Mouse (Mus musculus) testis, adult 2 months (tissue): Measurements from ENCODE around the gene Gm853. TPM values are rescaled to one million over a fixed set of nuclear protein-coding genes. Genes with fewer than 3 reads are reported as not detected.

Experiments
- H3K27ac ChIP-seq: fragments of 200-500 bp; 2 replicates; pipeline ENCODE4 v1.5.1; 2012; ENCODE audit warnings: low read depth, low read length; ENCODE audit not compliant: control insufficient read depth, insufficient read depth
- H3K27me3 ChIP-seq: fragments of 200-500 bp; 2 replicates; pipeline ENCODE4 v1.6.1; 2012; ENCODE audit warnings: mild to moderate bottlenecking, low read length, moderate library complexity; ENCODE audit not compliant: control insufficient read depth, insufficient read depth
- H3K36me3 ChIP-seq: fragments of 200-500 bp; 2 replicates; pipeline ENCODE4 v1.6.1; 2012; ENCODE audit warnings: mild to moderate bottlenecking, low read length; ENCODE audit not compliant: control insufficient read depth, insufficient read depth
- H3K4me1 ChIP-seq: fragments of 200-500 bp; 2 replicates; pipeline ENCODE4 v1.6.1; 2012; ENCODE audit warnings: low read length; ENCODE audit not compliant: control insufficient read depth, insufficient read depth
- H3K4me3 ChIP-seq: fragments of 200-500 bp; 2 replicates; pipeline ENCODE4 v1.5.1; 2012; ENCODE audit warnings: low read depth, mild to moderate bottlenecking, low read length, moderate library complexity, mixed read lengths; ENCODE audit not compliant: control insufficient read depth
- CTCF ChIP-seq: fragments of 200-500 bp; IDR thresholded peaks from 2 replicates; pipeline ENCODE4 v1.5.1; 2012; ENCODE audit warnings: low read depth, mild to moderate bottlenecking, inconsistent platforms, low read length, moderate library complexity; ENCODE audit not compliant: control insufficient read depth, insufficient read depth, insufficient replicate concordance
- POLR2A ChIP-seq: fragments of 200-500 bp; IDR thresholded peaks from 2 replicates; pipeline ENCODE4 v1.6.1; 2012; ENCODE audit warnings: low read depth, mild to moderate bottlenecking, inconsistent platforms, low read length, moderate library complexity; ENCODE audit not compliant: control insufficient read depth
- polyA plus RNA-seq: library from polyadenylated mRNA; depleted of rRNA; stranded (reverse); fragments of >200 nt; gene quantifications from 2 replicates; pipeline ENCODE4 v1.2.3, GENCODE M21; 2012

Gene Gm853
- polyA plus RNA-seq, 1 experiment: not detected

DNA sequence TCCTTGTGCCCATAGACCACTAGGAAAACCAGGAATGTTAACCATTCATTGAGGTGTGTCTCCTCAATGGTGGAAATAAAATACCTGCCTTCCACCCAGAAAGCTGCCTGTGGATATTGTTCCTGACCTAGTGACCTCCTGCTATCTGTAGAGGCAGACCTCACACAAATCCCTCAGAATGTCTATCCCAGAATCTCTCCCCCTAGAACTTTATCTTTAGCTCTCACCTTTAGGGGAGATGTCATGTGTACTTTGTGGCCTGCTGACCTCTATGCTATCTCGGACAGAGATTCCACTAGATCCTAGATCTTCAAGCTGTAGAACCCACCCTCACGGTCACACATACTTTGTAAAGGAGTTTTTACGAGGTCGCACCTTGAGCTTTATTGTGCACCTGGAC is 9.0 kb downstream of the Gm853 start:
- Histone ChIP-seq H3K4me1 (no peaks in the 10 kb centered on the region), H3K36me3 (no peaks in the 10 kb centered on the region)

GRCm38 (mm10) chr4:130212421-130212820 is 9.8 kb downstream of the Gm853 start:
- Histone ChIP-seq H3K36me3 (no peaks in the 10 kb centered on the region), H3K4me3 (no peak overlapping the region), H3K27ac (no peak overlapping the region), H3K4me1 (no peaks in the 10 kb centered on the region), H3K27me3 (no peaks in the 10 kb centered on the region)
- TF ChIP-seq CTCF (no peak), POLR2A (no peak)

More for the DNA sequence above, 9.0 kb downstream of the Gm853 start:
- Histone ChIP-seq H3K4me3 (no peak overlapping the region), H3K27me3 (no peaks in the 10 kb centered on the region), H3K27ac (no peak overlapping the region)
- TF ChIP-seq CTCF (no peak), POLR2A (no peak)

DNA sequence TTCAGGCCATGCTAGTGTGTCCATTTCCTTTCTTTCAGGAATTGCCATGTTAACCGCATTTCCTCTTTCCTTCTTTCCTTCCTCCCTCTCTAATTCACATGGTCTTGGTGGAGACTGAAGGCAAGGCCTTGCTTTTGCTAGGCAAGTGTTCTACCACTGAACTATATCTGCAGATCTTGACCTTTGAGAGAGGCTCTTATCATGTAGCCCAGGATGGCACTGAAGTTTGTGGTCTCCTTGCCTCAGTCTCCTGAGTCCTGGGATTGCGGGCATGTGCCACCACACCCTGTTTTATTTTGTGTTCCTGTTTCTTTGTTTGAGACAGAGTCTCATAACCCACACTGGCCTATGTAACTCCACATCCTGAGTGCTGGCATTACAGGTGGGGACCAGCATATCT is 10.3 kb downstream of the Gm853 start:
- Histone ChIP-seq H3K4me3 (no peak overlapping the region), H3K27me3 (no peaks in the 10 kb centered on the region), H3K4me1 (no peaks in the 10 kb centered on the region), H3K36me3 (no peaks in the 10 kb centered on the region), H3K27ac (no peak overlapping the region)
- TF ChIP-seq CTCF: no peak
- TF ChIP-seq POLR2A: no peak

DNA sequence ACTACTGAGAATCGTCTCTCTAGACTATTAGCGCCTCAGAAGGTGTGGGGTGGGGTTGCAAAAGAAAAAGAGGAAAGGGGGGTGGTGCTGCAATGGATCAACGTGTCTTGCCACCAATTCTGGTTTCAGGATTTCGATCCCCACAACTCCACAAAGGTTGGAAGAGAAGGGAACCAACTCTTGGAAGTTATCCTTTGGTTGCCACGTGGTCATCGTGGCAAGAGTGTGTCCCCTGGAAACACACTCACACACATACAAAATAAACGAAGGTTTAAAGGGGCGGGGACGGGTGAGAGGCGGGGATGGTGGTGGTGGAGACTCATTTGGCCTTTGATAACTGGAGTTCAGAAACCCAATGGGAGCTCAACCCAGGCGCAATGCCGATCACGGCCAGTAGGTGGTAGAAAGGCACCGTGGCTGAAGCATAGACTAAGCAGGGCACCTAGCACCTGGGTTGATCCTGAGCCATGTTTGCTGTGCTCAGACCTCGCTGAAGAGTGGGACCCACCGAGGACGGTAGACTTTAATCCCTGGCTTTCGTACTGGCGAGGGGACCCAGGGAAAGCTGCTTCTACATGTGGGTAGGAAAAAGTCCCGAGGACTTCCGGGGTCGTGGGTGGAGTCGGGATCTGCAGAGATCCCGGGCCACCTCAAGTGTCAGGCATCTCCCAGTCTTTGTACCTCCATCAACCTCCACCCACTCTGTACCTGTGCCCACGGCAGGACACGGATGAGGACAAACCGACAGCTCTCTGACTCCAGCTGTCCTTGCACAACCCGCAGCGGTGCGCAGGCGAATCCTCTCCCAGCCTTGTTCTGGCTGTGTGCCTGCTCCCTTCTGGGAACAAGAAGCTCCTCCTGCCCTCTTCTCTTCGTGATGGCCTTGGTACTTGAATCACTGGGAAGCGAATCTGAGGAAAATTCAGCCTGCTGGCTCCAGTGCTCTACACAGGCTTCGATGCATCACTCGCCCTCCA is 23.2 kb downstream of the Gm853 start:
- no peak overlapping the region for H3K27ac ChIP-seq
- H3K4me1 ChIP-seq: peaks cover 4% of the 10 kb centered on the region; the same call in 1 of the 2 replicates
- TF ChIP-seq POLR2A (no peak), CTCF (peak; percentile 93)
- H3K36me3 ChIP-seq: no peaks in the 10 kb centered on the region
- no peaks in the 10 kb centered on the region for H3K27me3 ChIP-seq
- peak overlapping the region; percentile 4 for H3K4me3 ChIP-seq

DNA sequence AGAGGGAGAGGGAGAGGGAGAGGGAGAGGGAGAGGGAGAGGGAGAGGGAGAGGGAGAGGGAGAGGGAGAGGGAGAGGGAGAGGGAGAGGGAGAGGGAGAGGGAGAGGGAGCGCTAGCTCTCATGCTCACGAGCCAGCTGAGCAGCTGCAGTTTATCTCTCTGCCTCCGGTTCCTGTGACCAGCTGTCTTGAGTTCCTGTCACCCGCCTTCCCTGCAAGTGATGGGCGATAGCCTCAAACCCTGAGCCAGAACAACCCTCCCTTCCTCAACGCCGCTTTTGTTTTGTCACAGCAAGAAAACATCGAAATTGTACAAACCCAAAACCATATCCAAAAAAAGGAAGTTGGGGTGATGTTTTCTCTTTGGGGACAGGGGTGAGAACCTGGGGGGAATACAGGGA is 25.7 kb downstream of the Gm853 start:
- Histone ChIP-seq H3K36me3 (no peaks in the 10 kb centered on the region), H3K27ac (no peak overlapping the region), H3K4me3 (no peak overlapping the region), H3K27me3 (no peaks in the 10 kb centered on the region), H3K4me1 (peaks cover 4% of the 10 kb centered on the region; the same call in 1 of the 2 replicates)
- TF ChIP-seq CTCF: no peak
- TF ChIP-seq POLR2A: no peak

DNA sequence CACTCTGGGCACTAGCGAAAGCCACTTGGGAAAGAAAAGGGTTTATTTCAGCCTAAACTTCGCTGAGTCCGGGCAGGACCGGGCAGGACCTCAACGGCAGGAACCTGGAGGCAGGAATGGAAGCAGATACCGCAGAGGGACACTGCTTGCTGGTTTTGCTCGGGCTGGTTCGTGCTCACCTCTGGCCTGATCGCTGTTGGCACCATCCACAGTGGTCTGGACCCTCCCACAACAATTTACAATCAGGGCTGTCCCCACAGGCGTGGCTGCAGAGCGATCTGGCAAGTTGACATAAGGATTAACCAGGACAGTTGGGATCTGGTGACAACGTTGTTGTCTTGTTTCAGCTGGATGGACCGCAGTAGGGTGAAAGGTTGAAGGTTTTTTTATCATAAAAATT is 26.3 kb downstream of the Gm853 start:
- H3K4me3 ChIP-seq: no peak overlapping the region

GRCm38 (mm10) chr4:130192266-130192665 is 29.9 kb downstream of the Gm853 start:
- H3K4me3 ChIP-seq: no peak overlapping the region
- no peak overlapping the region for H3K27ac ChIP-seq
- H3K27me3 ChIP-seq: no peaks in the 10 kb centered on the region
- TF ChIP-seq CTCF (no peak), POLR2A (no peak)
- H3K4me1 ChIP-seq: no peaks in the 10 kb centered on the region; the same call in 1 of the 2 replicates
- no peaks in the 10 kb centered on the region for H3K36me3 ChIP-seq

More for the DNA sequence above, 26.3 kb downstream of the Gm853 start:
- H3K27ac ChIP-seq: no peak overlapping the region
- peaks cover 4% of the 10 kb centered on the region; the same call in 1 of the 2 replicates for H3K4me1 ChIP-seq
- TF ChIP-seq POLR2A (no peak), CTCF (no peak)
- H3K36me3 ChIP-seq: no peaks in the 10 kb centered on the region
- H3K27me3 ChIP-seq: no peaks in the 10 kb centered on the region

DNA sequence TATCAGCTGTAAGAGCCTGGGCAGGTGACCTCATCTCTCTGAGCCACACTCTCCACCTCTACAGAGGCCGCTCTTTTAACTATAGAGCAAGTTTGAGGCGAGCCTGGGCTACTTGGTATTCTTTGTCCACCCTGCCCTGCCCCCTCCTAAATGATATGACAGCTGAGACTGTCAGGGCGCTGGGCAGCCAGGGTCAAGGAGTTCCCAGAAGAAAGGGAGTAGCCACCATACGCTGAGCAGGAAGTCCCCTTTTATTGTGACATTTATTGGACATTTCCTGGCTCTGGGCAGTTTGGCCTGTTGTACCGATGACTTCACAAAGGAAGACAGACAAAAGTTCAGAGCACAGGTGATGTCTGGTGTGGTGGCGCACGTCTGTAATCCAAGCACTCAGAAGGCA is 32.6 kb downstream of the Gm853 start:
- Histone ChIP-seq H3K27me3 (no peaks in the 10 kb centered on the region), H3K4me1 (no peaks in the 10 kb centered on the region; the same call in 1 of the 2 replicates), H3K4me3 (no peak overlapping the region), H3K27ac (no peak overlapping the region), H3K36me3 (no peaks in the 10 kb centered on the region)
- TF ChIP-seq POLR2A (no peak), CTCF (no peak)
